Mouse (Mus musculus) kidney, postnatal 10 days (tissue): Measurements from ENCODE around the gene Sh3bp4.

Experiments used
- DNase-seq: peaks from one replicate; pipeline ENCODE4 v3.0.0; 2021; ENCODE audit warnings: mixed read lengths

The Sh3bp4 gene

DNA sequence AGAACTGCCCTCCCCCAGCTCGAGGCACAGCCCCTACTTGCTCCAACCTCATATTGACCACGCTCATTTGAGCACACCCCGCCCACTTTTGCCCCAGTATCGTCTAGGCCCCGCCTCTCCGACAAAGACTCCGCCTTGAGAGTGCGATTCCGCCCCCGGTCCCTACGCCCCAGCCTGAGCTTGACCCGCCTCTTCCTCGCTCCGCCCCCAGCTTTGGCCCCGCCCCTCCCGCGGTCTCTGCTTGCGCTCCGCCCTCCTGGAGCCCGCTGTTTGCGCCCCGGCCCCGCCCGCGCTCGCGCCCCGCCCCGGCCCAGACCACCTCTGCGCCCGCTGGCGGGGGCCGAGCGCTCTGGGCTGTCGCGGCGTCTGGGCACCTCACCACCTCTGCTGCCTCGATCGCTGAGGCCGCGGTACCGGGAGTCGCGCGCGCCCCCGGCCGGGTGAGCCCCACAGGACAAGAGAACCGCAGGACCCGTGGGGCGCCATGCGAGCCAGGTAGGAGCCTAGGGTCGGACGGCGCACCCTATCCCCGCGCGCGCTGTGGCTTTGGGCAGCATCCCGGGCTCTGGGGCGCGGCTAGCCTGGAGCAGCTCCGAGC, at the start of gene Sh3bp4:
Sh3bp4 (plus strand) TSS at position 313 of the 598 bp plus-strand sequence.
- peak; percentile 100 for DNase-seq

DNA sequence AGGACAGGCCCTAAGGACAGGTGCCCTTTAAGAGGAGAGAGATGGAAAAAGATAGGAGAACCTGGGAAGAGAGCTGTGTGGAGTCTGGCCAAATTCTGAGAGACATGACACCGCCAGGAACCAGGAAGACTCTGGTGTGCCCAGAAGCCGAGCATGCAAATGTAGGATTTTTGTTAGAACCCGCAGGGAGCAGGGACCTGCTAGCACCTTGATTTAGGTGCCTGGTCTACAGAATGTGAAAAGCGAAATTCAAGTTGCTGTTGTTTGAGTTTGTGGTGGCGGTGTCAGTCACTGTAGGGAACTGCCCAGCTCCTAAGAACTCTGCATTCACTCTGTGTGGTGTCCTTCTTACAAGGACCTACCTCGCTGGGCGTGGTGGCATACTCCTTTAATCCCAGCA, 47.2 kb upstream of the Sh3bp4 start:
- DNase-seq: no peak

DNA sequence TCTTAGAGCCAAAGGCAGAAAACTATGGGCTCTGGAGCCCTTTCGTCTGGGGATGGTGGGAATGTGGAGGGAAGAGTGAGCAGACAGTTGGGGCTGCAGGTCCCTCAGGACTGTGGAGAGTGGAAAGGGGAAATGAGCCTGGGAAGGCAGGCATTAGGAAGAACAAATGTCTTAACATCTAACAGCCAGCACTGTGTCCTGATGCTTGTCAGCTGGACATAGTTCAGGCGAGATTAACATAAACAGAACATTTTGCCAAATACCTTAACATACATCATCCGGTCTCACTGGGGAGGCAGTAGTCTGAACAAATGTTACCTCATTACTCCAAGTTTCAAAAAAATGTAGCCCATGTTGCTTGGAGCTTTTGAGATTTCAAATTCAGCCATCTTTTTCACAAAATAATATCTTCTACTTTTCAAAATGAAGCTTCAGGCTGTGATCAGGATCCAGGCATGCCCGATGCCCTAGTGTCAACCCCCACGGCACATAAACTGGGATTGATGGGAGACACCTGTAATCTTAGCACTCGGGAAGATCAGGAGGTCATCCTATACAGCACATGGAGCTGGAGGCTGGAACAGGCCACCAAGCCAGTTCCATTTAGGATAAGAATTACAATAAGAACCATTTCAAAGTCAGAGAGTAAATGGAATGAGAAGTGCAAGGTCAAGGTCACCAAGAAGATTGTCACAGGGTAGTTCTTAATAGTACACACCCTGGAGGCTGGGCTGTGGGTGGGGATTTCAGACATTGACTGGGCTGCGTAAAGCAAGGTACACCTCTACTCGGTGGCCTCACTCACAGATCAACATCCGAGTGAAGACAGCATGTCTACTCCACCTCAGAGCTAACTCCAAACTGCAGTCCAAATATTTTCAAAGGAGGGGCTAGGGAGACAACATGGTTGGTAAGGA, 45.3 kb upstream of the Sh3bp4 start:
- DNase-seq: no peak

DNA sequence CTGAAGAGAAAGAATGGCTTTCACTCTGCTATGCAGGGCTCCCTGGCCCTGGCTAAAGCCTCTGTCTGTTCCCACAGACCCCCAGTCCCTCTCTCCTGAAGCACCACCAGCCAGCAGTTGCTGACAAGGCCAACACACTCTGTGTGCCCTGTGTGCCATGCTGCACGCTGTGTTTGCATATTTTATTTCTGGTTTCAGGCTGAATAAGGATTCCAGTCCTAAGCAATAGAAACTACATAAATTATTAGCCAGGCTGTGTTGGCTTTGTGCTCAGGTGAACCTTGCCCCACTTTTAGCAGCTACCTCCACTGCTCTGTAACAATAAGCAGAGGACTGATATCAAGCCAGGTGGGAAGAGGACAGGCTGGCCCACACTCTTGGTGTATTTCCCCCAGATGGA, 44.2 kb upstream of the Sh3bp4 start:
- DNase-seq: peak; percentile 59

DNA sequence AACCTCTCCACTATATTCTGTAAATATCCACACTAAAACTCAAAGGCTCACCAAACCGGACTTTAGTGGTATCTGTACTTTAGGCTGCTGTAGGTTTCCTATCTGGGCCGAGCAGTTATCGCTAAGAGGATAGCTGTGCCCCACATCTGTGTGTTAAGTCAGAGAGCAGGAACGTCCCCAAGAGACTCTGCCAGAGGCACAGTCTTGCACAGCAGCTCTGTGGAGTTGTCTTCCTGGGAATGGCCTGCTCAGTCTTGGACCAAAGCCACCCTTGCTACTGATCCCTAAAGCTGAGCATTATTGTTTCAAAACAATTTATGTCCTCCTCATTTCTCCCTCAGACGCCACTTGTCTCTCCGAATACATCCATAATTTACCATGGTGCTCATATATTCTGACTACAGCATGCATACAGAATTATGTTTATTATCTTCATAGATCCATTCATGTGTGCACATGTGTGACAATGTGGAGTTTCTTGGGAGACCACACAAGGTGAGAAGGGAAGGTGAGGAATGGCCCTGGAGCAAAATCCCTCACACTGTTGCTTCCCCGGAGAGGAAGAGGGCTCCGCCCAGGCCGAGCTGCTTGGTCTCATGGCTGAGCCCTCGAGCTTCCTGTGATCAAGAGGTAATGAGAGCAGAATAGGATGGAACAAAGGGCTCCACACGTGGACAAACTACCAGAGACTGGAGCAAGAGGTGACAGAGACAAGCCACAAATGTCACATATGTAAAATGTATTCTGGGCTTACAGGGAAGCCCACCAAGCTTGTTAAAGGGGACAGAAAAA, 40.9 kb upstream of the Sh3bp4 start:
- no peak for DNase-seq

DNA sequence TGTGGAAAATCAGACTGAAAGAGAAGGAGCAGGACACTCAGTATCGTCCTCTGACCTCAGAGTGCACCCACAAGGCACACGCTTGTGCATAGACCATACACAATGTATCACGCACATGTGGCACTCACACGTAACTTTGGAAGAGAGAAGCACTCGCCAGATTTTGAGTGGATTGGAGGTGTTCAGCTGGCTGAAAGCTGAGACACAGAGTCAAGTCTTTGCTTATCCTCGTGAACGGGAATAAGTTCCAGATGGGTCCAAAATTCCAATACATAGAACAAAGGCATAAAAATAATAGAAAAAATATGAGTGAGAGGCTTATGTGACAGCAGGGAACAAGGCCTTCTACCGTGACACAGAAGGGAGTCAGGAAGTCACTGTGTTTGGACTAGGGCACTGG, 36.6 kb upstream of the Sh3bp4 start:
- no peak for DNase-seq

DNA sequence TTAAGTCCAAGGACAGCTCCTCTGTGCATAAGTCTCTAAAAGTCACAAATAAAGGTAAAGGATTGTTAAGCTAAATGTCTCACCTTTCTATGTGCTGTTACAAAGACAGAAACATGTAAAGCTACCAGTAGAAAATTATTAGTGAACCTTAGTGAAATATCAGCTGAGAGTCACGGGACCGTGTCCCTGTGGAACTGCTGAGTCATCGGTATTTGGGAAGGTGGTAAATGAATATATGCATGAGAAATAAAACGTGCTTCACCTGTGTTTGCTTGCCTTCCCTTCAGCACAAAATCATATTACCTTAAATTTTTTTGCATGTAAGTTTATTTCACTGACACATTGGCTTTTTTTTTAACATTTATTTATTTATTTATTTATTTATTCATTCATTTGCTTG, 36.2 kb upstream of the Sh3bp4 start:
- DNase-seq: no peak

DNA sequence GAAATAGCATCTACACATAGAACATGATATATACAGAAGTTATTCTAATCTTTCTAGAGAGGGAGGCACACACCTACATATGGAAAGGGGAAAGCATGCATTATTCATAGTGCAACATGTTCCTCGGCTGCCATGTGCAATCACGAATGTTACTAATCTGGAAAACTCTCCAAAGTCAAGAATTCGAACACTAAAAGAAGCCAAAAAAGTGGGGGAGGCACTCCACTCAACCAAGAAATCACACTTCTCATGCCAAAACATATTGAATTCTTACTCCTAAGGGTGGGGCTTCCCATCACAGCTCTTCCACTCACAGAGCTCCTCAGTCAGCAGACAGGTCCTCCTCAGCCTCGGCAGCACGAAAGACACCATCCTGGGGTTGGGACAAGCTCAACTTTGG, 35.1 kb upstream of the Sh3bp4 start:
- no peak for DNase-seq

DNA sequence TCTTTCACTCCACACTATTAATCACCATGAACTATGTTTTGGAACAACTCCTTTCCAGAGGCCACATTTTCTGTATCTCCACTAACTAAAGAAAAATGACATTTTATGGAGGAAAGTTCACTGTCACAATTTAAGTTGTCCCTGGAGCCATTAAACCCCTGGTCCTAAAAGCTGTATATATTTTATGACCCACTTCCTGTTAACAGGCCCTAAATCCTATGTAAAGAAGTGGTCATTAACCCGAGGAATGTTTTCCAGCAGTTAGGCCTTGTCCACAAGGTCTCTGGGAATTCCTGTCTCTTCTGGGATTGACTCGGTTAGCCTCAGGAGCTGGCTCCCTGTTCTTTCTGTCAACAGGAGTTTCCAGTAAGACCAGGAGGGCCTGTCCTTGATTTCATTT, 30.4 kb upstream of the Sh3bp4 start:
- no peak for DNase-seq

DNA sequence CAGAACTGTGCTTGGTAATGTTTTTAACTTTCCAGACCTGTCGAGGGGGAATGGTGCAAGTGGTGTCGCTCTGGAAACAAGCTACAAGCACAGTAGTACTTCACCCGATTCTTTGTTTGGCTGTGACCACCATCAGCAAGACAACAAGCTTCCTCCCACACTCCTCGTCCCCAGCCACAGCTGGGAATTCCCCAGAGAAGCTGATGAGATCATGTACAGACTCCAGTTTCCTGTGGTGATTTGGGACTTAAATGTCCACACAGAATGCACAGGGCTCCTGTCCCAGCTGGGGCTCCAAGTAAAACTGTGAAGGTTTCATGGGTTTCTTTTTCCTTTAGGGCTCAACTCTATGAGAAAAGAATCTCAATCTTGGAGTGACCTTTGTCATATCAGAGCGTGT, 28.9 kb upstream of the Sh3bp4 start:
- DNase-seq: peak; percentile 67

DNA sequence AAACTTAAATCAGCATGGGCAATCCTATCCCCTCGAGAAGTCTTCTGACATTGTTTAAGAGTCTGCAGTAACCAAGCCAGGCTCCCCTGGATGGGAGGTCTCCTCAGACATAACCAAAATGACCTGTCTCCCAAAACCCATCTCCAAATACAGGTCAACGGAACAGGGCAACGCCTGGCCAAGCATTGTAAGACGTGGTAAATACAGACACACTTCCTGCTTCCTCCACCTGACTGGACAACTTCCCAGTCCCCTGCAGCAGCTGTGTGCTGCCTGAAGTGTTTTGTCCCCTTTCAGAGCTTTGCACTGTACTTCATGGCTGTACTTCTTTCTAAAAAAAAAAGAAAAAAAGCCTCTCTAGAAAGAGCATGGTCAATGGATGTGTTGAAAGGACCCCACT, 28.1 kb upstream of the Sh3bp4 start:
- DNase-seq: no peak

DNA sequence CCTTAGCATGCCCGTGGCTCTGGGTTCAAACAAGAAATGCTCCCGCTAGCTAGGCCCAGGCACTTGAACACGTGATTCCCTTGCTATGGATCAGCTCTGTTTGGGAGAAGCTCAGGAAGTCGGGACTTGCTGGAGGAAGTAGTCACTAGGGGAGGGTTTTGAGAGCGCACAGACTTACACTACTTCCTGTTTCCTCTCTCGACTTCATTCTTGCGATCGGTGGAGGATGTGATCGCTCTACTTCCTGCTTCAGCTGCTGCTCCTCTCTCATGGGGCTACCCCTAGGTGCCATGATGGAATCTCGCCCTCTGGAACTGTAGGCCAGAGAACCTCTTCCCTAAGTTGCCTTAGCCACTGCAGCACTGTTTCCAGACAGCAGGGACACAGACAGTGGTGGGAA, 27.3 kb upstream of the Sh3bp4 start:
- DNase-seq: no peak

DNA sequence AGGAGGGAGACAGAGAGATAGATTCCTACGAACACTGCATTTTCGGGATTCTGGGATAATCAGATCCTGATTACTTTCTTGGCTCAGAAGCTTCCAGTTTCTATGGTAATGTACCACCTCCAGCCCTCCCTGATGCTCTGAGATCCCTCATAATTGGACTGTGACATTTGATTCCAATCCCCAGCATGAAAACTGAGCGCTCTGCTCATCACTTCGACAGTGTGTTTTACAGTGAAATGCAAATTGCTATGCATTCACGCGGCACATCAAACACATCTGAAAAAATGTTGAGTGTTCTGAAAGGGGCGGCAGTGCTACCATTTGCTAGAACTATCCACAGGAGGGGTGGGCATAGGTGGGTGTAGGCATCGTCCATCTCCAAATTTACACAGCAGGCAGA, 24.8 kb upstream of the Sh3bp4 start:
- no peak for DNase-seq

DNA sequence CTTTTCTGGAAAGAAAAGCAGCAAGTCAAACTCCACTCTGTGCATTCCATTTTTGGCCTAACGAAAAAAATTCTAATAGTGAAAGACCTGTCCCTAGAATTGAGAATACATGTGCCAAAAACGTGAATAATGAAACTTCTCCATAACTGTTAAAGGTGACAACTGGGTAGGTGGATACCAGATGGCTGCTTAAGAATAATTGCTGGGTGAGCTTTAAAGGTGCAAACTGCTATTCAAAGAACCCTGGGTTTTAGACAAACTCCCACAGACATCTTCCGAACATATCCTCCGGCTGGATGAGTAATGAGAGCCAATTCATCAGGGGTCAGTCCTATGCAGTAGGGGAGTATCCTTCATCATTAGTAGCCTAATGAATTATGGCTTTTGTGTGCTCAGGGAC, 20.7 kb upstream of the Sh3bp4 start:
- DNase-seq: no peak

DNA sequence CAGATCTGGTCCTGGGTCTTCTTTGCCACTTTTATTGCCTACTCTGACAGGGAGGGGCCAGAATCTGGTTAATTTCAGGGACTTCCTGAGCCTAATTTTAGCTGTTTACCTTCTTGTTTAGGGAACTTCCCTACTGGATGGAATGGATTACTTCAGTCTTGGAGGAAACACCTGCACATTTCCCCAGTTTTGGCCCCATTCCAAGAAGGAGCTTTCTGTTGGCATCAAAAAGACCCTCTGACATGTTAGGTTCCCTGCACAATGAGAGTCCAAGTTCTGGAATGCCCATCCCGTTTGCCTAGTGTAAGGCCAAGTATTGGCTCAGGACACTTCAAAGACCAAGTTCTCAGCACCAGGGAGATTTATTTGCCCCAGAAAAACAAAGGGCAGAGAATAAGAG, 14.0 kb upstream of the Sh3bp4 start:
- DNase-seq: no peak

DNA sequence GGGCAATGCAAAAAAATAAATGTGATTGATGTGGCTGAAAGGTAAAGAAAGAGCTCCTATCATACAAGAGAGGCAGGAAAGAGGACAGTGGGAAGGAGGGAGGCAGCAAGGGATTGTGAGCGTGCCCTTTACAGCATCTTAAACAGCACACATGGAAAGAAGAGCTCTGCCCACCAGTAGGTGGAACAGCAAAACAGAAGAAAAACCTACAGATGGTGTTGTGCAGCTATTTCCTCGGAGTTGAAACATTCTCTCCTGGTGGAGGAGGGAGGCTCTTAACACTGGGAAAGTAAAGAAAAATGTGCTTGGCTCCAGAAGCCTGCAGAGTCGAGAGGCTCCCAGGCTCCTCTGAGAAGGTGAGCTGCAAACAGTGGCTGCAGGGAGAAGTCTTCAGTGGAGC, 12.8 kb upstream of the Sh3bp4 start:
- no peak for DNase-seq

DNA sequence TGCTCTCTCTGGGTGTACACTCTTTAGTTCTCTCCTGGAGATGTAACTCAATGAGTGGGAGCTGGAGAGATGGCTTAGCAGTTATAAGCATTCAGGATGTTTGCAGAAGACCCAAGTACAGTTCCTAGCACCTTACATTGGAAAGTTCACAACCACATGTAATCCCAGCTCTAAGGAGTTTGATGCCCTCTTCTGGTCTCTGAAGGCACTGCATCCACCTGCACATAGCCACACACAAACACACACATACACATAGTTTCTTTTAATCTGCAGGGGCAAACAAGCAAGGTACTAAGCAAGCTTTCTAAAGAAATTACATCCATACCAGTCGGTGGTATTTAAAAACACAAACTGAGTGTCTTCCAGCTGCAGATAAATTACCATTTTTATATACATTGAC, 12.2 kb upstream of the Sh3bp4 start:
- no peak for DNase-seq

DNA sequence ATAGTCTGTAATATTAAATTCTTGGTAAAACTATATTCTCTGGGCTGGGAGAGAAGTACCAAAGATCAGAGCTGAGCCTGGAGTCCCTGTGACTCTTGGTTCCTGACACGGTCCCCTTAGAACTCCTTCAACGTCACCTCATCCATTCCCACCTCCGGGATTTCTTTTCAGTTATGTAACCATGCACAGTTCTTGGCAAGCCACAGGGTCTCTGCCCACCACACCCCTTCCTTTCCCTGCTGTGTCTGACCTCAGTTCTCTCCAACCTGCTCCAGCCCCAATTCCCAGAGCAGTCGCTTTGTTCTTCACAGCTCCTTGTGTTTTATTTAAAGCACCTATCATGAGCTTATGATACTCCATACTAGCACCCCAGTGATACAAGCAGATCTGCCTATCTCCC, 7.2 kb upstream of the Sh3bp4 start:
- no peak for DNase-seq

DNA sequence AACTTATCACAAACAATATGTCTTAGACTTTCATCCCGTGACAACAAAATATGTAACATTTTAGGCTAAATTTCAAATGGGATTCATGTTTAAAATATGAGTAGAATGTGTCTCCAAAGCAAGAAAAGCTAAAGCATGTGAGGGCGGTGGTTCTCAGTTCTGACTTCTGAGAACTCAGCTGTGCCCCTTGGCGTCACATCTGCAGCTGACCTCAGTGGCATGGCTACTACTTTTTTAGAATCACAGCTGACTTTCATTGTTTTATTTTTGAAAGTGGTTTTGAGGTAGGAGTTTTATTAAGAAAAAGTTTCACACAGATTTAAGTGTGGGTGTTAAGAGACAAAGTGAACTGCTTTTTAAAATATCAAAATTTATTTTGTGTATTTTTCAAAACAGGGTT, 6.4 kb upstream of the Sh3bp4 start:
- DNase-seq: no peak

DNA sequence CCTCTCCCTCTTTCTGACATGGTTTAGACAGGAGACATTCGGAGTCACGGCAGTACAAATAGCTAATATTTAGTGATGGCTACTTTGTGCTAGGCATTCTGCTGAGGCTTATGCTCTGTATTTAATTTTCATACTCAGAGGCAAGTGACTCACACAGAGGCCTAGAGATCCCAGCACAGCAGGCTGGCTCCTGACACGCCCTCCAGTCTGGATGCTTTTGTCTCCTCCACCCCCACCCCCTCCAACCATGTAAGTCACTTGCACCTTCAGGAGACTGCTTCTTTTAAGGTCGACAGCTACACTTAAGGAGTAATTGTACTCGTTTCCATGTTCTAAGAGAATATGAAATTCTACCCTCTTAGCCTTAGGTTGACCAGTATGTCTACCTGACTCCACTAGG, 1.4 kb upstream of the Sh3bp4 start:
- DNase-seq: no peak

DNA sequence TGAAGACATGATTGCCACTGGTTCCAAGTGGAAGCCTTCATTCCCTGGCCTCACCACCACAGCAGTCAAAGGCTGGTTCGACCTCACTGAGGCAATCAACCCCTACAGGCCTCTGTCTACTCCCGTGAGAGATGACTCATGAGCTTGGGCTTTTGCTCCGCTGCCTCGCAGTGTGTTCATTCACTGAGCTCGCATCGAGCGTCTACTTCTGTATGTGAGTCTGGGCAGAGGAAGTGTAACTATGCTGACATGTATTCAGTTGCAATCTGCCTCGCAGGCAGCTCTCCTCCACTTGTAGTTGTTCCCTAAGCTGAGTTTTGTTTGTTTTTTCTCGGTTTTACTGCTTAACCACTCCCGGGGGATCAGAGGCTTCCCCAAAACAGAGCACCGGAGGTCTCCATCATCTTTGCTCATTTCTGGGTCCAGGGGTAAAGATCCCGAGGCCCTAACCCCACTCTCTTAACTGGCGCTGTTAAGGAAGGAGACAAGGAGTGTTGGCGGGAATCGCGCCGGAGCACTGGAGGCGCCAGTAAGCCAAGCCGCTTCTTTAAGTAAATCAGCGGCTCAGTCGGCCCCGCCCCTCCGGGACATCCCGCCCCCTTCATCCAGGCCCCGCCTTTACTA, 624 bp upstream of the Sh3bp4 start:
- peak; percentile 54 for DNase-seq

DNA sequence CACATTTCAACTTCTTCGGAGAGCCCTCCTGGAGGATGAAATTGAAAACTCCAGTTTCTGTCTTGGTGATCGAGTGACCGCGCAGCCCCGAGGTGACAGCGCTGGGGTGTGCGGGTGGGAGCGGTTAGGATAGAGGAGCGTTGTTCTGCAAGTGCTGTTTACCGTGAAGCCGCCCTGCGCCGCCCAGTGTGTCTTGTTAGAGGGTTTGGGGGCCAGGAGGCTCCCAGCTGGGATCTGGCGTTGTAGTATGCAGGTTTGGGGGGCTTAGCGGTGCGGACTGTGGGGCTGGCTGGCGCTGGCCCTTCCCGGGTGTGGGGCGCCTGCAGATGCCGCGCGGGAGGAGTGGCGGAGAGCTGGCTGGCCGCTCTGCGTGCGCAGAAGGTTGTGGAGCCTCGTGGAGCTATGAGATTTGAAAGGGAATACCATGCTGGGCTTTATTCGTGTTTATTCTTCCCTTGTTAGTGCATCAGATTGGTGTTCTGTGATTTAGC, 701 bp downstream of the Sh3bp4 start:
- peak; percentile 64 for DNase-seq
